Mouse (Mus musculus) lung, postnatal 0 days (tissue): ENCODE data around the gene Prickle2. TPM values are rescaled to one million over a fixed set of nuclear protein-coding genes. Genes with fewer than 3 reads are reported as not detected.
A peak's percentile ranks its signal among the peaks of the same experiment; 100 is the strongest.

Experiments
- ATAC-seq: fragments of 200-750 bp; cut with Nextera tagmentation; 2 replicates; pipeline ENCODE4 v1.8.0; 2017; ENCODE audit warnings: moderate library complexity
- DNase-seq: peaks from one replicate; pipeline ENCODE4 v3.0.0-alpha.2; 2016; ENCODE audit warnings: low spot score
- H3K27ac ChIP-seq: fragments of 300-500 bp; sonication (generic); 2 replicates; pipeline ENCODE4 v1.5.1; 2014; ENCODE audit warnings: antibody characterized with exemption, mild to moderate bottlenecking, low read length, mixed read lengths
- H3K27me3 ChIP-seq: fragments of 300-500 bp; sonication (generic); replicated peaks from 2 replicates; pipeline ENCODE4 v1.6.1; 2014; ENCODE audit warnings: low read length, mixed read lengths; ENCODE audit not compliant: insufficient read depth
- H3K36me3 ChIP-seq: fragments of 300-500 bp; sonication (generic); 2 replicates; pipeline ENCODE4 v1.6.1; 2014; ENCODE audit warnings: low read length, mixed read lengths; ENCODE audit not compliant: insufficient read depth
- H3K4me1 ChIP-seq: fragments of 300-500 bp; sonication (generic); 2 replicates; pipeline ENCODE4 v1.6.1; 2014; ENCODE audit warnings: antibody characterized with exemption, low read depth, low read length, mixed read lengths; ENCODE audit not compliant: insufficient read depth
- H3K4me2 ChIP-seq: fragments of 300-500 bp; sonication (generic); replicated peaks from 2 replicates; pipeline ENCODE4 v1.6.1; 2014; ENCODE audit warnings: low read depth, mild to moderate bottlenecking, low read length, moderate library complexity, mixed read lengths
- H3K4me3 ChIP-seq: fragments of 300-500 bp; sonication (generic); 2 replicates; pipeline ENCODE4 v1.5.1; 2014; ENCODE audit warnings: low read depth, low read length
- H3K9ac ChIP-seq: fragments of 300-500 bp; sonication (generic); replicated peaks from 2 replicates; pipeline ENCODE4 v1.6.1; 2014; ENCODE audit warnings: low read depth, mild to moderate bottlenecking
- H3K9me3 ChIP-seq: fragments of 300-500 bp; sonication (generic); 2 replicates; pipeline ENCODE4 v1.6.1; 2016; ENCODE audit warnings: low read length, mixed read lengths
- CTCF ChIP-seq: IDR thresholded peaks from 2 replicates; pipeline ENCODE4 v1.5.1; 2016; ENCODE audit warnings: antibody characterized with exemption, mild to moderate bottlenecking
- EP300 ChIP-seq: IDR thresholded peaks from 2 replicates; pipeline ENCODE4 v1.6.1; 2016; ENCODE audit warnings: antibody characterized with exemption, mild to moderate bottlenecking, control low read depth
- WGBS: fragments of 180-500 bp; shearing (Covaris S2); extraction: QIAGEN DNeasy Blood & Tissue Kit; methylation state at CpG from one replicate; pipeline ENCODE4 v1.1.7; 2014; 5-methylcytosine and 5-hydroxymethylcytosine counted together
- polyA plus RNA-seq: library from polyadenylated mRNA; unstranded; fragments of >200 nt; fragmentation: Nextera tagmentation; extraction: Ambion mirVana; gene quantifications from 2 replicates; pipeline ENCODE4 v1.2.1, GENCODE M21; 2015

Prickle2 gene
- polyA plus RNA-seq, 1 experiment from 2014 or later = 7.0 TPM

DNA sequence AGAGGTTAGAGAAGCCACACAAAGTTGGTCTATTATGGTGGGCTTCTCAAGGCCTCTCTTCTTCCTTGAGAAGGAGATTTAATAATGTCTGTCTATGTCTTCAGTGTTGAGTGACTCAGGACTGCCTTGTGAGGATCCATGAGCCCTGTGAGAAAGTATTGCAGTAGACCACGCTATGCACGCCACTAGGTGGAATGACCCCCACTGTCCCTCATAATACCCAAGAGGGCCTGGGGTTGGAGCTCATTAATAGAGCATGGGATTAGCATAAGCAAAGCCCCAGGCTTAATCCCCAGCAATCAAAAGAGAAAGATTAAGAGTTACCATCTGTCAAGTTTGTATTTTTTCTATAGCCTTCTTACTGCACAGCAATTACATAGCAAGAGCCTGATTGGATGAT, 180.3 kb downstream of the Prickle2 start:
- DNase-seq = no peak
- no peak for TF ChIP-seq CTCF
- no peak for TF ChIP-seq EP300
- Histone ChIP-seq H3K27ac (no peak overlapping the region), H3K4me2 (no peak overlapping the region), H3K27me3 (no peaks in the 10 kb centered on the region), H3K4me1 (no peaks in the 10 kb centered on the region), H3K9me3 (no peaks in the 10 kb centered on the region), H3K4me3 (no peak overlapping the region), H3K9ac (no peak overlapping the region), H3K36me3 (no peaks in the 10 kb centered on the region)
- WGBS = 88% methylated on average over 2 of the region's 2 CpGs
- no peak for ATAC-seq

DNA sequence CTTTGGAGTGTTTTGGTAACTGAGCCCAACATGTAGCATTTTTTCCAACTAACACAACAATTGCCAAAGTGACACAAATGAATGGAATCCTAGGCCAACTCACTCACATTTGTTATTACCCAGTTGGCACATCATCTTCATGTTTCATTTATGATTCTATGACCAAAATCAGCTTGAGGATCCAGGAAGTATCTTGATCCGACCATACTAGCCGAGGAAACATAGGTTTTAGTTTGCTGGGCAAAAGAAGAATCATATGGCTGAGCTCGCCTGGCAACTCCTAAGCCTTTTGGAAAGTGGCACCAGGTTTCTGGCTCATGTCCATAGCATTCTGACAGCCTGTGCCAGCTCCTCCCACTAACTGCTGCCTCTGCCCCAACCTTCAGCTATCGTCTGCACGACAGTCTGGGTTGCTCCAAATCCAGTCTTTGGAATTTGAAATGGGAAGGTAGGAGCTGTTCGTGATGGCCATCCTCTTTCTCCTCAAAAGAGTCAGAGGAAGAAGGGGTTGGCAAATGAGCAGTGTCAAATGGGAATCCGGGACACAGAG, 184.4 kb downstream of the Prickle2 start:
- no peak overlapping the region for H3K27ac ChIP-seq
- no peaks in the 10 kb centered on the region for H3K27me3 ChIP-seq
- peak; percentile 17 for DNase-seq
- H3K4me3 ChIP-seq = no peak overlapping the region
- no peak overlapping the region for H3K9ac ChIP-seq
- H3K4me2 ChIP-seq = no peak overlapping the region
- no peak for TF ChIP-seq CTCF
- TF ChIP-seq EP300 = no peak
- no peaks in the 10 kb centered on the region for H3K4me1 ChIP-seq
- no peaks in the 10 kb centered on the region for H3K9me3 ChIP-seq
- 60% methylated on average over 7 of the region's 7 CpGs for WGBS
- no peak for ATAC-seq
- no peaks in the 10 kb centered on the region for H3K36me3 ChIP-seq

GRCm38 (mm10) chr6:92520088-92520875, 185.7 kb downstream of the Prickle2 start:
- 50% methylated on average over 5 of the region's 5 CpGs for WGBS
- no peak overlapping the region for H3K4me3 ChIP-seq
- H3K27ac ChIP-seq = no peak overlapping the region
- DNase-seq (peak; percentile 13), ATAC-seq (peak; percentile 32; the same call in 1 of the 2 replicates)
- no peak overlapping the region for H3K9ac ChIP-seq
- no peaks in the 10 kb centered on the region for H3K36me3 ChIP-seq
- no peak overlapping the region for H3K4me2 ChIP-seq
- H3K27me3 ChIP-seq = no peaks in the 10 kb centered on the region
- TF ChIP-seq EP300 (no peak), CTCF (no peak)
- H3K4me1 ChIP-seq = no peaks in the 10 kb centered on the region
- H3K9me3 ChIP-seq = no peaks in the 10 kb centered on the region

DNA sequence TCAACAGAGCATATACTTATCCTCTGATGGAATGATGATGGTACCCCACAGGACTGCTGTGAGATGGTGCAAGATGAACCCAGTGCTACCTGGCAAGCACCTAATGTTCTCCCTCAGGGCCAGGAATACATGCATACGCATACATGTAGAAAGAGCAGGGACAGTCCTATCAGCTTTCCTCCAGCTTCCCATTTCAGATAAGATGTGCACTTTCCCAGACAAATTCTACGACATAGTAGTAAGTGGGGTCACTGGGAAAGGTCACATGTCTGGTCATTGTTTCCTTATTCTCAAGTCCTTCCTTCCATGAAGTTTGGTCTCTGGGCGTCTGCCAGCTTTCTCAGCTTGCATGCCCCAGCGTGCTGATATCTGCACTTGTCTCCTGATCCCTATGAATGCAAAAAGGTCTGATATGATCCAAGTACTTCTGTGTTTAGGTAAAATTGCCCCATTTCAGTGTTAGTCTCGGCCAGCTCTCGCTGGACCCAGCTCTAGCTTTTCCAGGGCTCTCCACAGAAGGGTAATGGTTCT, 187.5 kb downstream of the Prickle2 start:
- 61% methylated on average over 6 of the region's 6 CpGs for WGBS
- no peaks in the 10 kb centered on the region for H3K9me3 ChIP-seq
- ATAC-seq (no peak), DNase-seq (no peak)
- H3K9ac ChIP-seq = no peak overlapping the region
- H3K4me2 ChIP-seq = no peak overlapping the region
- H3K36me3 ChIP-seq = no peaks in the 10 kb centered on the region
- TF ChIP-seq EP300 (no peak), CTCF (no peak)
- no peaks in the 10 kb centered on the region for H3K4me1 ChIP-seq
- no peak overlapping the region for H3K27ac ChIP-seq
- H3K27me3 ChIP-seq = no peaks in the 10 kb centered on the region
- H3K4me3 ChIP-seq = no peak overlapping the region

DNA sequence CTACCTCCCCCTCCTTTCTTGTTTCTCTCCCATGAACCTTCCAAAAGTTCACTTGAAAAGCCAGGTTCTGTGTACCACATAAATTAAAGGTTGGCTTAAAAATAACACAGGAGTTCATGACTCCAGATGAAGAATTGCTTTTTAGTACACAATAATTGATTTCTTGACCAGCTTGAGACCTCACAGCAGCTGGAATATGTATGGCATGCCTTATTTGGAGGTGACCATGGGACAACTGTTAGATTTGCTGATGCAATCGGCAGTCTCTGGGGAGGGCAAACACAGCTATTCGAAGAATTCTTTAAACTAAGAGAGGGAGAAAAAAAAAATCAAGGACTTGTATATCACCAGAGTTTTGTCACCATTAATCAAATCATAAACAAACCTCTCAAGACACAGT, 189.0 kb downstream of the Prickle2 start:
- H3K4me1 ChIP-seq = no peaks in the 10 kb centered on the region
- H3K9me3 ChIP-seq = no peaks in the 10 kb centered on the region
- H3K36me3 ChIP-seq = no peaks in the 10 kb centered on the region
- DNase-seq (peak; percentile 53), ATAC-seq (0 out of 2 replicates have a peak, but pooled peaks have one; percentile 35)
- H3K27me3 ChIP-seq = no peaks in the 10 kb centered on the region
- no peak overlapping the region for H3K9ac ChIP-seq
- WGBS = 13% methylated on average over 2 of the region's 2 CpGs
- no peak for TF ChIP-seq CTCF
- TF ChIP-seq EP300 = no peak
- H3K4me2 ChIP-seq = no peak overlapping the region
- H3K27ac ChIP-seq = no peak overlapping the region
- no peak overlapping the region for H3K4me3 ChIP-seq

DNA sequence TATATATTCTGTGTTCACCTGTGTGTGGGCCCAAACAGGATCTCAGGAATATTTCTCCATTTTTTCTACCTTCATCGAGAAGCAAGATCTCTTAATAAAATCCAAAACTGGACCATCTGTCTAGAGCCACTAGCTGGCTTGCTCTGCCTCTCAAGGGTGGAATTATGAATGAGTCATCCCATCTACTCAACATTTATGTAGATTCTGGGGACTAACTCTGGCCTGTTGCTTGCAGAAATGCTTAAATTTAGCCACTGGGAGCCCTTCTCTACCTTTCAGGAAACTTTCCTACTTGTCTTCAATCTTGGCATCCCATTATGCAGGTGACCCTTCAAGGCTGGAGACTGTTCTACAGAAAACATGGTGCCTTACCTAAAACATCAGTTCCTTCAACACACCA, 194.0 kb downstream of the Prickle2 start:
- no peak overlapping the region for H3K9ac ChIP-seq
- H3K9me3 ChIP-seq = no peaks in the 10 kb centered on the region
- no peak overlapping the region for H3K4me2 ChIP-seq
- H3K36me3 ChIP-seq = no peaks in the 10 kb centered on the region
- DNase-seq = no peak
- no peak overlapping the region for H3K27ac ChIP-seq
- H3K4me3 ChIP-seq = no peak overlapping the region
- no peak for TF ChIP-seq CTCF
- 88% methylated on average over 1 of the region's 1 CpGs for WGBS
- no peak for ATAC-seq
- H3K27me3 ChIP-seq = no peaks in the 10 kb centered on the region
- H3K4me1 ChIP-seq = no peaks in the 10 kb centered on the region
